Mouse (Mus musculus) urinary bladder, postnatal 36 days (tissue): ENCODE measurements around the gene Cry2.

ENCODE experiments used
- DNase-seq, 2 experiments: peaks; one replicate each; pipeline ENCODE4 v3.0.0; 2022; ENCODE audit warnings: low spot score in 2 of 2, mixed read lengths in 1 of 2

Gene Cry2

DNA sequence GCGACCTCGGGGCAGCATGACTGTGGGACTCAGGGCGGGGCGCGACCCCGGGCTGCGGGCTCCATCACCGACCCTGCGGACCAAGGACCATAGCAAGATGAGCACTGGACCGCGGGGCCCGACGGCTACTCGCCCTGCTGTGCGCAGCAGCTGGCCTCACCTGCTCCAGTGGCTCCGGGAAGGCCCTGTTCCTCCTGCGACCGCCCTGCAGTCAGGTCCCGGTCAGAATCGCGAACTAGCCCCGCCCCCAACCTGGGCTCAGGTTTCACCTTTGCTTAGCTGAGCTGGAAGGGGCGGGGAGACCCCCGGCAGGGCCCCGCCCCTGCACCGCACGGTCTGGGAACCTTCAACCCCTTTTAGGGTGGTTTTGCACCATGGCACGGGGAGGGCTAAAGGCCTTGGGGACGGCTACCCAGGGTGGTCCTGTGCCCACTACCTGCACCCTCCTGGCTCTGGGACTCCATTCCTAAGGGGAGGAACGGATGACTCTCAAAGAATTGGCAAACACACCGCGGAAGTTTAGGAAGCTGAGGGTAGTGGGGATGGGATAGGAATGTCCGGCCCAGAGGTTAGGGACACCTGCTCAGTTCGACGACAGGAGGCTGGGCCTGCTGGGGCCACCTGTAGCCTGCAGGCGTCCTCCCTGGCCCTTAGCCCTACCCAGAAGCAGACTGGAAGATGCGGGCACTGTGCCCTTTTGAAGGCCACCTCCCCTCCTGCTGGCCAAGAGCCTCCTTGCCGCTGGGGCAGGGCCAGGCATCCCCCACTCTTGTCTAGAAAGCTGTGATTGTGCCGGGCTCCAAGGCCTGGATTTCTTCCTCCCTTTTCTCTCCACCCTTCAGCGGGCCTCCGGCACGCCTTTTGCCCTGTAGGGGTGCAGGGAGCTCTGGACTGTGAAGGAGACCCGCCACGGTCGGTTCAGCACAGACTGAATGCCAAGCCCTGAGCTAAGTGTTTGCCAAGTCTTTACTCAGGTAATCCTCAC is 62.7 kb downstream of the Cry2 start:
- DNase-seq, result peak; percentile 69 to 84

- DNase-seq, result no peak
Measured at GRCm38 (mm10) chr2:92370375-92370774, 63.5 kb downstream of the Cry2 start.

DNA sequence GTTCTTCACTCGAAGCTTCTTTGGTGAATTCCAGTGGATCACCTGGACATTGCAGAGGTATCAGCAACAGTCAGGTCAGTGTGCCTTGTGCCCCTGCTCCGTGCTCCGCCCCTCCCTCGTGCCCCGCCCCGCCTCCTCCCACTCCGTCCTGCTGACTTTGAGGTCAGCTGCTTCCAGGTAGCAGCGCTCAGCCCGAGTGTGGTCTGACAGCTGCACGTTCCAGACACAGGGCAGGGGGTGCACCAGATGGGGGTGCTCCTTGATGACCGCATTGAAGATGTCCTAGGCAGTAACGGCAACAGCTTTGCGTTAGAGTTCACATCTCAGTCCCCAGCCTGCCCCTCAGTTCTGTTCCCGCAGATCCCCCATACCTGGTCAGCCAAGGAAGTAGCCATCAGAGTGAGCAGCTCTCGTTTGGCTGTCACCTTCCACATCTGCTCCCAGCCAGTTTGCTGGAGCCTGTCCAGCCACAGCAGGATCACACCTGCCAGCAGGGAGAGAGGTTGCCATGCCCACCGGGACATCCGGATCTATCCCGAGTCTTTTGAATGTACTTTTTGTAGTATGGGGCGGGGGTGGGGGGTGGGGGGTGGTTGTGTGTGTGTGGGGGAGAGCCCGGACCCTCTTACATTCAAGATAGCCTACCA is 66.3 kb downstream of the Cry2 start:
- DNase-seq, result no peak

- no peak for DNase-seq
Measured at GRCm38 (mm10) chr2:92365568-92365967, 68.3 kb downstream of the Cry2 start.

DNA sequence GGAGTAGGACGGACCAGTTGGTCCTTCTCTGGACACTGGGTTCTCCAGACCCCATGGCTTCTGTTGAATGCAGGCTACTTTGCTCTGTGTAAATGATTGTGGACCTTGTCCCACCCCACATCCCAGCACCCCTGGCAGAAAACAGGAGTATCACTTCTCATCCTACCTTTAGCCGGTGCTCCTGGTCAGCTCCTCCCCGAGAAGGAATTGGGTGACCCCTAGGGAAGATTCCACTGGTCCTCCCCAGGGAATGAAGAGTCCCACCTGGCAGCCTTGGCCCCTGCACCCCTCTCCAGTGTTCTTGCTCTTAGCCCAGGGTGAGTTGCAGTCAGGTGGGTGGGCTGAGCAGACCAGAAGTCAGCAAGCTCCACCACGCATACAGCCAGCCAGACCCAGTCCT is 69.8 kb downstream of the Cry2 start:
- DNase-seq, result no peak

DNA sequence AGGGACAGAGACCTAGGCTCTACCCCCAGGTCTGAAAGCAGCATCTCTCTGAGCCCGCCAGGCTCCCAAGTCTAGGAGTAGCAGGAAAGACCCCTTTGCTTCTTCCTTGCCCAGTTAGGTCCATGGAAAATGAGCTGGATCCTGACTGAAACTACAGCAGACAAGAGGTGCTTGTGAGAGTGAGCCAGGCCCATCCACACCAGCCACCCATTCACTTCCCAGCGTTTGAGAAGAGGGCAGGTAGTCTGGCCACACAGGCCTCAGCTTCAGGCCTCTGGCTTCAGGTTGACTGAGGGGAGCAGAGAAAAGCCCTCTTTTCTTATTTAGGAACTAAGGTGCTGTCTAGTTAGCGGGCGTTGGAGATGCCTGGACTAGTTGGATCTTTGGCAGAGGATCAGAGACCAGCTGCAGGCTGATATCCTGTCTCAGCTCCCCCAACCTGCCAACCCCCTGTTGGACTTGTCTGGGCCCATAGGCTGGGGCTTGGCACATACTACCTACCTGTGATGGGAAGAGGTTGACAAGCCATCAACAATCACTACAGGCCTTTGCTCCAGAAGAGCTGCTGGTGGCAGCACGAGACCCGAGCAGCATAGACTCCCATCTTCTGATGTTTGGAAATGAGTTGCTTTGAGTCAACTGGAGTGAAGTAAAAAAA is 71.1 kb downstream of the Cry2 start:
- no peak for DNase-seq

DNA sequence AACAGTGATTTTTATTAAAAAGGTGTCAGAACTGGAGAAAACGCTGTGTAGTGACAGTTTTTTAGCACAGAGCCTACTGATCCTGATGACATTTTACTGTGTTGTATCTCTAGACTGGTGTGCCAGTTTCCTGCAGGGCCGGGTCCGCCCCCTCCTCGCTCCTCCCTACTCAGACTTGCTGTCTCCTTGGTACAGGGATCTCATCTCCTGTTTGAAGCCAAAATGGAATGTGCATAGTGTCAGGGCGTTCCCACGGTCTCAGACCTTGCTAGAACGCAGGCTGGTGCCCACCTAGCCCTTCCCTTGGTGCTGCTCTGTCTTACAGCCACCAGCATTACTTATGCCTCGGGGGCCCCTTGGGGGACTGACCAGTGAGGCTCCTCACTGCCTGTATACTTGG is 72.0 kb downstream of the Cry2 start:
- no peak for DNase-seq

GRCm38 (mm10) chr2:92360893-92361292 is 73.0 kb downstream of the Cry2 start:
- DNase-seq, result no peak

DNA sequence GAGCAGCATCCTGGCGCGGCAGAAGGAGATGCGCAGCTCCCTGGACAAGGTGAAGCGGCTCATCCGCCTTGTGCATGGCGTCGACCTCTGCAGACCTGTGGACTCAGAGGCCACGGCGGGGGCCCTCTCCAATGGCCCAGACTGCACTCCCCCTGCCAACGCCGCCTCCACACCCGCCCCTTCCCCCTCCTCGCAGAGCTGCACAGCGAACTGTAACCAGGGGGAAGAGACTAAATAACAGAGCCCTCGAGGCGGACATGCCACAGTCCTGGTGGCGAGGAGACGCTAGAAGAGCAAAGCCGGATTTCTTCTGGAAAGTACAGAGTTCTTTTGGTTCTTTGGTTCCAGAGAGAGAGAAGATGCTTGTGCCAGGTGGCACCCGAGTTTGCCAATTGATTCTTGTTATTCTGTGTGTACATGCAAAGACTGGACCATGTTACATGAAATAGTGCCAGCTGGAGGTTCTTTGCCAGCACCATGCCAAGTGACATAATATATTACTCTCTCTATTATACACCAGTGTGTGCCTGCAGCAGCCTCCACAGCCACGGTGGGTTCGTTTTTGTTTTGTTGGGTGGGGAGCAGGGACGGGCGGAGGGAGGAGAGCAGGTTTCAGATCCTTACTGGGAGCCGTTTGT is 73.5 kb downstream of the Cry2 start:
- no peak for DNase-seq

DNA sequence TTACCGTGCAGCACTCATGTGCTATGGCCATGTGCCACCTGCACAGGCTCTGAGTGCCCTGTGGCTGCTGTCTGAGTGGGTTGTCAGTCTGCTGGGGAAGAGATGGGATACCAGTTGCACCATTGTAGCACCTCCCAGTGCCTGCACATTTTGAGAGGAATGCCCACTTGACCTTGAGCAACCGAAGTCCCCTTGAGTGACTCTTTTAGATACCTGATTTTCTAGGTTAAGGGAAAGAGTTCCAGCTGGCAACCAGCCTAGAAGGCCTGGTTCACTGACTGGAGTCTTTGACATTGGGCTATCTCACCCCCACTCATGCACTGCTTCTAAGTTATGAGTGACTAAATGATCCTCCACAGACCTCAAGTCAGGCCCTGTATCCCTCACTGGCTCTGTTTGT is 74.5 kb downstream of the Cry2 start:
- no peak for DNase-seq

GRCm38 (mm10) chr2:92354224-92354623 is 79.6 kb downstream of the Cry2 start:
- DNase-seq, result no peak
